Mouse (Mus musculus) midbrain, embryonic 11.5 days (tissue): ENCODE data around the gene Ptov1. TPM values are rescaled to one million over a fixed set of nuclear protein-coding genes. Genes with fewer than 3 reads are reported as not detected.
A peak's percentile ranks its signal among the peaks of the same experiment; 100 is the strongest.

Experiments used
- ATAC-seq: fragments of 200-750 bp; cut with Nextera tagmentation; 2 replicates; pipeline ENCODE4 v1.8.0; 2017; ENCODE audit warnings: moderate TSS enrichment, moderate library complexity; ENCODE audit not compliant: low FRiP score
- DNase-seq: peaks from one replicate; pipeline ENCODE4 v3.0.0; 2015; ENCODE audit warnings: low spot score; ENCODE audit errors: missing footprints
- H3K27ac ChIP-seq: fragments of 300-500 bp; sonication (generic); 2 replicates; pipeline ENCODE4 v1.5.1; 2014; ENCODE audit warnings: low read depth, low read length
- H3K27me3 ChIP-seq: fragments of 300-500 bp; sonication (generic); 2 replicates; pipeline ENCODE4 v1.6.1; 2014; ENCODE audit warnings: mild to moderate bottlenecking, low read length, moderate library complexity, mixed read lengths; ENCODE audit not compliant: control insufficient read depth, insufficient read depth
- H3K36me3 ChIP-seq: fragments of 300-500 bp; sonication (generic); 2 replicates; pipeline ENCODE4 v1.6.1; 2014; ENCODE audit warnings: mild to moderate bottlenecking, low read length, moderate library complexity, mixed read lengths; ENCODE audit not compliant: control insufficient read depth, insufficient read depth
- H3K4me1 ChIP-seq: fragments of 300-500 bp; sonication (generic); 2 replicates; pipeline ENCODE4 v1.6.1; 2014; ENCODE audit warnings: low read length; ENCODE audit not compliant: control insufficient read depth, insufficient read depth
- H3K4me2 ChIP-seq: fragments of 300-500 bp; sonication (generic); 2 replicates; pipeline ENCODE4 v1.6.1; 2014; ENCODE audit warnings: mild to moderate bottlenecking, moderate library complexity
- H3K4me3 ChIP-seq: fragments of 300-500 bp; sonication (generic); 2 replicates; pipeline ENCODE4 v1.5.1; 2014; ENCODE audit warnings: low read depth, low read length
- H3K9ac ChIP-seq: fragments of 300-500 bp; sonication (generic); 2 replicates; pipeline ENCODE4 v1.6.1; 2014; ENCODE audit warnings: low read length
- H3K9me3 ChIP-seq: fragments of 300-500 bp; sonication (generic); 2 replicates; pipeline ENCODE4 v1.6.1; 2016; ENCODE audit warnings: low read length; ENCODE audit not compliant: control insufficient read depth
- WGBS: fragments of 180-500 bp; shearing (Covaris S2); extraction: QIAGEN DNeasy Blood & Tissue Kit; methylation state at CpG from one replicate; pipeline ENCODE4 v1.1.7; 2014; 5-methylcytosine and 5-hydroxymethylcytosine counted together
- polyA plus RNA-seq: library from polyadenylated mRNA; unstranded; fragments of >200 nt; fragmentation: Nextera tagmentation; extraction: Ambion mirVana; gene quantifications from 2 replicates; pipeline ENCODE4 v1.2.1, GENCODE M21; 2014

Ptov1 gene
- polyA plus RNA-seq, 1 experiment from 2014 or later: 350 TPM

GRCm38 (mm10) chr7:44826771-44827170 lies 42.8 kb downstream of the Ptov1 start:
- no peak overlapping the region for H3K27ac ChIP-seq
- no peak overlapping the region for H3K4me3 ChIP-seq
- DNase-seq (peak; percentile 10), ATAC-seq (no peak)
- no peak overlapping the region for H3K4me2 ChIP-seq
- H3K36me3 ChIP-seq: peaks cover 27% of the 10 kb centered on the region
- H3K4me1 ChIP-seq: peaks cover 6% of the 10 kb centered on the region
- H3K27me3 ChIP-seq: no peaks in the 10 kb centered on the region
- no peaks in the 10 kb centered on the region for H3K9me3 ChIP-seq
- H3K9ac ChIP-seq: no peak overlapping the region
- WGBS: 85% methylated on average over 3 of the region's 3 CpGs

DNA sequence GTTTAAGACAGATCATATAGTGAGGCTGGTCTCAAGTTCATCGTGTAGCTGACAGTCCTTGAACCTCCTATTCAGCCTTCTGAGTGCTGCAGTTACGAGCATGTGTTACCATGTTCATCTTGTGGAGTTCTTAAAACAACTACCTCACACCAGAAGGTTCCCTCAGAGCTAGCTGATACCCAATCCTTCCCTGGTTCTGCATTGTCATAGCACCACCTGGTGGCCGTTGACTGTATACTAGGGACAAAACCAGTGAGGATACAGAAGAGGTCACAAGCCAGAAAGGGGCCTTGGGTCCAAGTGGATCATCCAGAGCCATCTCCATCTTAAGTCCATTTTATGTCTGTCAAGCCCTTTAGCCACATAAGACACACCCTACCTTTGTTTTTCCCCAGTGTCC lies 44.7 kb downstream of the Ptov1 start:
- H3K4me3 ChIP-seq: no peak overlapping the region
- H3K4me1 ChIP-seq: peaks cover 6% of the 10 kb centered on the region
- no peaks in the 10 kb centered on the region for H3K27me3 ChIP-seq
- DNase-seq (peak; percentile 96), ATAC-seq (peak; percentile 58; the same call in 1 of the 2 replicates)
- H3K9ac ChIP-seq: no peak overlapping the region
- no peak overlapping the region for H3K4me2 ChIP-seq
- 42% methylated on average over 3 of the region's 3 CpGs for WGBS
- H3K9me3 ChIP-seq: no peaks in the 10 kb centered on the region
- H3K36me3 ChIP-seq: peaks cover 14% of the 10 kb centered on the region
- no peak overlapping the region for H3K27ac ChIP-seq

DNA sequence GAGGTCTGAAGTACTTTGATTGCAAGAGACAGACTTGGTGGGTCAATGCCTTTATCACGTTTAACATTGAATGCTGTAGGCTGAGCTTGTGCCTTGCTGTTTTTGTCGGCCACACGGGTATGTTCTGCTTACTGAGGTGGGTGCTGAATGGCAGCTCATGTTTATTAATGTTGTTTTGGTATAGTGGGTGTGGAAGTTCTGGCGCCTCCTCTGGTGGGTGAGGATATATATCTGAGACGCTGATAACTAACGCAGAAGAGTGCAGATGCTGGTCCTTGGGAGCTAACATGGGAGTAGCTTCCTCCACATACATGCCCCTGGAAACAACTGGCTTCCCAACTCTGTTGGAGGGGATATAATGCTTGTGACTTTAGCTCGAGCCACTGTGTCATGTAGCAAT lies 46.2 kb downstream of the Ptov1 start:
- Histone ChIP-seq H3K27me3 (no peaks in the 10 kb centered on the region), H3K27ac (no peak overlapping the region), H3K4me3 (no peak overlapping the region), H3K36me3 (no peaks in the 10 kb centered on the region; the same call in 1 of the 2 replicates), H3K9ac (no peak overlapping the region), H3K9me3 (no peaks in the 10 kb centered on the region), H3K4me2 (no peak overlapping the region), H3K4me1 (peaks cover 15% of the 10 kb centered on the region)
- DNase-seq (no peak), ATAC-seq (no peak)
- 42% methylated on average over 7 of the region's 7 CpGs for WGBS

GRCm38 (mm10) chr7:44821666-44822448 lies 47.7 kb downstream of the Ptov1 start:
- no peak overlapping the region for H3K9ac ChIP-seq
- DNase-seq (no peak), ATAC-seq (no peak)
- WGBS: 87% methylated on average over 7 of the region's 7 CpGs
- H3K4me2 ChIP-seq: no peak overlapping the region
- no peak overlapping the region for H3K27ac ChIP-seq
- no peaks in the 10 kb centered on the region for H3K9me3 ChIP-seq
- H3K36me3 ChIP-seq: no peaks in the 10 kb centered on the region
- H3K4me1 ChIP-seq: peaks cover 29% of the 10 kb centered on the region
- no peak overlapping the region for H3K4me3 ChIP-seq
- no peaks in the 10 kb centered on the region for H3K27me3 ChIP-seq

DNA sequence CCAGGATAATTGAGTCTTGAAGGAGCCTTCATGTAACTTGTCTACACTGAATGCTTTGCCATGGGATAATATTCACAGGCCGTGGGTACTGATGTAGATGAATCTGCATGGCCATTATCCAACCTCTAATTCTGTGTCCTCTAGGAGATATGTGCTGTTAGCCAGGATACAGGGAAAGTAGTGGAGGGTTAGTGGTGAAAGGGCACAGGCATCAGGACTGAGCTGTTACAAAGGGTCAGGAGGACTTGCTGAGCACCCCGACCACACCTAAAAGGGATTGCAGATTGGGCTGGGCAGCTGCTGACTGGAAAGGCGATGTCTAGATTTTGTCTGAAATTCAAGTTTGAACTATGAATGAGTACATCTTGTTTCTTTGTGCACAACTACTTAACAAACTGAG lies 49.1 kb downstream of the Ptov1 start:
- no peaks in the 10 kb centered on the region for H3K27me3 ChIP-seq
- no peak overlapping the region for H3K4me3 ChIP-seq
- ATAC-seq (no peak), DNase-seq (no peak)
- no peak overlapping the region for H3K9ac ChIP-seq
- no peaks in the 10 kb centered on the region for H3K9me3 ChIP-seq
- no peak overlapping the region for H3K27ac ChIP-seq
- H3K4me1 ChIP-seq: peaks cover 29% of the 10 kb centered on the region
- no peak overlapping the region for H3K4me2 ChIP-seq
- WGBS: 93% methylated on average over 3 of the region's 3 CpGs
- no peaks in the 10 kb centered on the region for H3K36me3 ChIP-seq

- no peak overlapping the region for H3K4me2 ChIP-seq
- H3K4me3 ChIP-seq: no peak overlapping the region
- no peak overlapping the region for H3K9ac ChIP-seq
- no peaks in the 10 kb centered on the region for H3K9me3 ChIP-seq
- H3K27ac ChIP-seq: no peak overlapping the region
- H3K4me1 ChIP-seq: peaks cover 33% of the 10 kb centered on the region
- H3K36me3 ChIP-seq: no peaks in the 10 kb centered on the region
- DNase-seq: no peak
- no peak for ATAC-seq
- no peaks in the 10 kb centered on the region for H3K27me3 ChIP-seq
- WGBS: 77% methylated on average over 5 of the region's 5 CpGs
Observed at GRCm38 (mm10) chr7:44819863-44820262, 49.7 kb downstream of the Ptov1 start.

GRCm38 (mm10) chr7:44819391-44819790 lies 50.2 kb downstream of the Ptov1 start:
- Histone ChIP-seq H3K9ac (peak overlapping the region; percentile 36; the same call in 1 of the 2 replicates), H3K36me3 (no peaks in the 10 kb centered on the region), H3K27me3 (no peaks in the 10 kb centered on the region), H3K27ac (no peak overlapping the region), H3K4me1 (peaks cover 38% of the 10 kb centered on the region), H3K4me2 (peak overlapping the region; percentile 97; the same call in 1 of the 2 replicates), H3K9me3 (no peaks in the 10 kb centered on the region), H3K4me3 (no peak overlapping the region)
- DNase-seq (no peak), ATAC-seq (no peak)
- WGBS: 93% methylated on average over 2 of the region's 2 CpGs

DNA sequence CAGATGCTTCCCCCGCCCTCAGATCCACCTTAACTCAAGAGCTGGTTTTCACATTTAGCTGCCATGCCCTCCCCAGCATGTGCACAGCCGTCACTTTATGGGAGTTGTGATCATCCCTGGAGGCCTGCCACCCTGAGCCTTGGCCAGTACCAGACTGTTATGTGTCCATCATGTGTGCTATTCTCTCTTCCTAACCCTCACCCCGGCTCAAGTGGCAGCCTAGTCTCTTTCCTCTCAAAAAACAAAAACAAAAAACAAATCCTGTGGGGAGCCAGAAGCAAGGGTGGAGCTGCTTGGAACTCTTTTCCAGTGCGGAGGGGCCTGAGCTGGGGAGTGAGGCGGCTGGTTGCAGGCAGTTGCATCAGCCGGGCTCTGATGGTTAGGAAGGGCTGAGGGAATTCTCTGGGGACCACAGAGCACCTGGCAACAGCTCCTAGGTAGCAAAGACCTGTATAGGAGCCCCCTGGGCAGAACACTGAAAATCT lies 50.8 kb downstream of the Ptov1 start:
- 52% methylated on average over 6 of the region's 6 CpGs for WGBS
- ATAC-seq: no peak
- no peak overlapping the region for H3K27ac ChIP-seq
- no peaks in the 10 kb centered on the region for H3K27me3 ChIP-seq
- DNase-seq: peak; percentile 87
- H3K9me3 ChIP-seq: no peaks in the 10 kb centered on the region
- H3K9ac ChIP-seq: peak overlapping the region; percentile 36
- peak overlapping the region; percentile 97 for H3K4me2 ChIP-seq
- peak overlapping the region; percentile 86 for H3K4me3 ChIP-seq
- no peaks in the 10 kb centered on the region for H3K36me3 ChIP-seq
- peaks cover 36% of the 10 kb centered on the region for H3K4me1 ChIP-seq

GRCm38 (mm10) chr7:44818164-44818563 lies 51.4 kb downstream of the Ptov1 start:
- ATAC-seq (no peak), DNase-seq (no peak)
- peak overlapping the region; percentile 97 for H3K4me2 ChIP-seq
- H3K36me3 ChIP-seq: no peaks in the 10 kb centered on the region
- peaks cover 35% of the 10 kb centered on the region for H3K4me1 ChIP-seq
- 43% methylated on average over 2 of the region's 2 CpGs for WGBS
- peak overlapping the region; percentile 86 for H3K4me3 ChIP-seq
- peak overlapping the region; percentile 95 for H3K9ac ChIP-seq
- no peak overlapping the region for H3K27ac ChIP-seq
- no peaks in the 10 kb centered on the region for H3K9me3 ChIP-seq
- no peaks in the 10 kb centered on the region for H3K27me3 ChIP-seq
